Mouse (Mus musculus) gastrocnemius, adult 18-20 months (tissue): Measurements from ENCODE around the gene Aldh3b3. TPM values are rescaled to one million over a fixed set of nuclear protein-coding genes. Genes with fewer than 3 reads are reported as not detected.

Experiments
- DNase-seq: peaks from one replicate; pipeline ENCODE4 v3.0.0; 2021; ENCODE audit warnings: low spot score
- long read RNA-seq, 2 experiments: library from polyadenylated mRNA; stranded (forward); transcript quantifications; one replicate each; pipeline ENCODE4 v2.0.0; 2021
- total RNA-seq, 2 experiments: library from RNA; stranded (reverse); gene quantifications; 2 replicates each; pipeline ENCODE4 v1.2.3; 2021

The Aldh3b3 gene
- not detected for total RNA-seq
- long read RNA-seq, experiment 1: 0 reads
- long read RNA-seq, experiment 2: 0 reads

DNA sequence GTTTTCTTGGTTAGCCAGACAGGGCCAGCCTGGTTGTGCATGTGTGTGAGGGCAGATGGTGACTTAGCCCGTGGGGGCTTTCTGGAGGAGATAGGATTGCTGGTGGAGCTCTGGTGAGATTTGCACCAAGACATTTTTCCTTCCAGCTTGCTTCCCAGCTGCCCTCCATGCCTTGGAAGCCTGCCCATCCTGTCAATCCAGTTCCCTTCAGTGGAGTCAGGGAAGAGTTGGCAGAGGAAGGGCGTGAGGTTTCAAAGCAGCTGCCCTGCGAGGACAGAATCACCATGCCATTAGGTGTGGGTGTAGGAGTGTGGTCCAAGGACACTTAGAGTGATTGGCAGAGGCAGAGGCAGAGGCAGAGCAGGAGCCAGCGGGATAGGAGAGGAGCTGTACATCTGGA lies at the start of gene Aldh3b3:
Gene Aldh3b3, plus strand, starts transcription at position 176 of the 400 bp plus-strand sequence.
- DNase-seq: no peak

- no peak for DNase-seq
These were observed 48.2 kb upstream of the Aldh3b3 start for GRCm38 (mm10) chr19:3910206-3910605.

DNA sequence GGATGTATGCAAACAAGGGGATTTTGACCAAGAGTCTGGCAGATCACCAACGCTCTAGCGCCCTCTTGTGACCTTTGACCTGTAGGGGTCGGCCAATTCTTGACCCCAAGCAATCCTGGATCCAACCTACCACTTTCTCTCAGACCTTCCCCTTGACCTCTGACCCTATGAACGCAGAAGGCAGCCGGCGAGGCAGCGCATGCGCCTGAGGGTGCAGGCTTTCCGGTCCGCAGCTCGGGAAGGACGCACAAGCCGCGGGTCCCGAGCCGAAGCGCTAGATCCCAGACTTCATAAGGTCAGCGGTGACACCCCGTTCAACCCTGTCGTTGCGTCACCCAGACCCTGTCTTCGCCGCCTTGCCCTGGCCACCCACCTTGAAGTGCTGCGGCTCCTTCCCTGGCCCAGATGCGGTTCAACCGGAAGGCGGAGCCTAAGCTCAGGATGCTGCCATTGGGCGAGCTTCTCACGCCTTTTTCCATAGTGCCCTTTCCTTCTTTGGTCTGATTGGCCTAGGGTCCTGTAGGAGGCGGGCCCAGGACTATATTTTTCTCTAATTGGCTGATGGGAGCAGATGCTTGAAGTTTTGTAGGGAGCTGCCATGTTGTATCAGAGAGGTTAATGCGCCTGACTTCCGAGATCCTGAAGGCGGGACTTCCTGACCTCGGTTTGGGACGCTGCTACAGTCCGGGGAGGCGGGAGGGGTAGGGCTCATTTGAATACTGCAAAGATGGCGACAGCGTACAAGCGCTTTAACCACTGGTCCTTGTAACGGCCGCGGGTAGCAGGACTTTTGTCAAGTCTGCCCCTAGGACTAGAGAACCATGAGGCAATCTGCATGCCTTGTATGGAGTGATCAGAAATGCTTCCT lies 45.9 kb upstream of the Aldh3b3 start, which contains the start of gene Ndufs8:
Gene Ndufs8, minus strand, starts transcription at position 438 of the 868 bp plus-strand sequence.
- peak; percentile 96 for DNase-seq

DNA sequence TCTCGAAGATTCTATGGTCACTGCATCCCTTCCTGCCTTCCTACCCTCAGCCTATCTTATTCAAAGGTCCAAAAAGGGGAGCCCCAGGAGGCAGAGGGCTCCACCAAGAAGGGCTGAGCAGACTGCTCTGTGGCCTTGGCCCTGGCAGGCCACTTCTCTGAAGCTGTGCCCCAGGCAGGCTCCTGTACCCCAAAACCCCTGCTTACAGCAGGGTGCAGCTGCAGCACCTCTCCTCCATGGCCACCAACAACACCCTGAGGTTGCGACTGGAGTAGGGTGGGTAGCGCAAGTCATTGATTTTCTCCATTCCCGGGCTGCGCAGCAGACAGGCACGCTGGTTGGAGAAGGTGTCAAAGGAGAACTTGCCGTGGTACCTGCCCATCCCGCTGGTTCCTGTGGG lies 44.8 kb upstream of the Aldh3b3 start:
- no peak for DNase-seq

- no peak for DNase-seq
These were observed 43.9 kb upstream of the Aldh3b3 start for GRCm38 (mm10) chr19:3914535-3914934.

GRCm38 (mm10) chr19:3916727-3917126 lies 41.7 kb upstream of the Aldh3b3 start:
- no peak for DNase-seq

DNA sequence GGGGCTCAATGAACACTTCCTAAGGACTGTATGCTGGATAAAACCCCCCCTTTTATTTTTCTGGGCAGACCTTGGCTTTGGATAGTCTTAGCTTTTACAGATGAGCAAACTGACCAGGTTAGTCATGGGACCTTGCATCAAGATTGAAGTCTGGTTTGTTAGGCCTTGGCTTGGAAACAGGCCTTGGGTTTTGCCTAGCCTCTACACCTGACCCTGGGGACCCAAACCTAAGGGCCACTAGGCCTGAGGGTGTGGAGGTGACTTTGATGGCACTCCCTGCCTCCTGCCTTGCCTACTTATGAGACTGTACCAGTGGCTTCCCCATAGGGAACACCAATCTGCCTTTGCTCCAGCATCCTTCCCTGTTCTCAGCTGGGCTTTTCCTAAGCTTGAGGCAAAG lies 38.5 kb upstream of the Aldh3b3 start:
- no peak for DNase-seq

GRCm38 (mm10) chr19:3922661-3923371 lies 35.6 kb upstream of the Aldh3b3 start:
- no peak for DNase-seq

GRCm38 (mm10) chr19:3923586-3923985 lies 34.9 kb upstream of the Aldh3b3 start:
- no peak for DNase-seq

DNA sequence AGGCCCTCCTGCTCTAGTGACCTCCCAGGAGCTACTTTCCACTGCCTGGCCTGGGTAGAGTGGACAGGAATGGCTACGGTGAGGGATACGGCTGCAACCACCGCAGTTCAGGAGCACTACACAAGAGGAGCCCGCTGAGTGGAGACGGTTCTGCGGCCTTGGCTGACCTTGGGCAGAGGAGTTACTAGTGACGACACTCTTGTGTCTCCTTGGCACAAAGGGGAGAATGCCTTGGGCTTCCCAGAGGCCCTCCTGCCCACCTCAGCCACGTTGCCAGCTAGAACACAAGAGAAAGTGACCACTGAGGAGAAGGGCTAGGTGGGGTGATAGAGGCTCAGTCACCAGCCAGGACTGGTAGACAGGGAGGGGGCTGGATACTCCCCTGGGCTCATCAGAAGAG lies 34.3 kb upstream of the Aldh3b3 start:
- no peak for DNase-seq

GRCm38 (mm10) chr19:3924868-3925267 lies 33.6 kb upstream of the Aldh3b3 start:
- DNase-seq: no peak

GRCm38 (mm10) chr19:3925859-3926258 lies 32.6 kb upstream of the Aldh3b3 start:
- no peak for DNase-seq

DNA sequence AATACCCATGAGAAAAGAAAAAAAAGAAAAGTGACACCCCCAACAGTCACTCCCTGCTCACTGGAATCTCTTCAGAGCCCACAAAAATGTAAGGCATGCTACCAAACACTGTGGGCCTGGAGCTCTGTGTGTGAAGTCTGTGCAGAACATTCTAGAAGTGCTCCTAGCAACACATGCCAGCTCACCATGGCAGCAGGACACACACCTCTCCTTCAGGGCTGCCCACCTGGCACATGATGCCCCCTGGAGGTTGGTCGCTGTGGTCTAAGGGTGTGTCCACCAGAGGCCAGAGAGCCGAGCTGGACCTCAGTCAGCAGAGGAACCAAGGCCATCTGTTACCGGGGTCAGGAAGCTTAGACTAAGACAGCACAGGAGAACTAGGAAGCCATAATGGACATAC lies 32.2 kb upstream of the Aldh3b3 start:
- no peak for DNase-seq

- DNase-seq: no peak
These were observed 31.8 kb upstream of the Aldh3b3 start for GRCm38 (mm10) chr19:3926685-3927084.

DNA sequence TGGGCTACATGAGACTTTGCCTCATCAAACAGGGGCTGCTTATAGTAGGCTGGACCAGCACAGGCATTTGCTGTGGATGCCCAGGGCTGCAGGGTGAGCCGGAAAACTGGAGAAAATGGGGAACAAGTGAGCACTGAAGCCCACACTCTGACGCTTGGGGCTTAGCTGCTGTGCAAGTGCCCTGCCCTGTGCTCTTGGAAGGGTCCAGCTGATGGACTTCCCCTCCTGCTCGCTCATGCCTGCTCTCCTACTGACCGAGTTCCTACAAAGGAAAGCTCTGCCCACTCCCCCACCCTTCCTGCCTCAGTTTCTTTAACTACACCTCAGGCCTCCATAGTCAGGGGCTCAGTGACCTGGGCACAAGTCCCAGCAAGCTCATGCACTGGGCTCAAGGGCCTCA lies 30.5 kb upstream of the Aldh3b3 start:
- no peak for DNase-seq

DNA sequence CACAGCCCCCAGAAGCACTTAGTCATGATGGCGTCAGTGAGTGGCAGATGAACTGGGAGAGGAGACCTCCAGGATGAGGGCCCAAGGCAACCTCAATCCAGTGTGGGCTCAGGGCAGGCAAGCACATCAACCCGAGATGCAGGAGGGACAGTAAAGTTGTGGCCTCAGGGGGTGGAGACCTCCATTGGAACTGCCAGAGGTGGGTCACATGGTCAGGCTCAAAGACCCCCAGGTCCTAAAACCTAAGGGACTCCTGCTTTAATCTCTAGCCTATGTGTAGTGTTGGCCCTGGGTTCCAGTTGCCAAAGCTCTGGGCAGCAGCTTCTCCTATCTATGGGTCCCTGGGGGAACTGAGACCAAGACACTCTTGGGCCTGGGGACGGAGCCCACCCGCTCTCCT lies 29.7 kb upstream of the Aldh3b3 start:
- no peak for DNase-seq

- peak; percentile 88 for DNase-seq
These were observed 29.1 kb upstream of the Aldh3b3 start, which contains the start of gene Aldh3b1 for GRCm38 (mm10) chr19:3929211-3929941. Gene Aldh3b1, minus strand, starts transcription at chr19:3929808.

GRCm38 (mm10) chr19:3930262-3931057 lies 28.0 kb upstream of the Aldh3b3 start:
- no peak for DNase-seq

DNA sequence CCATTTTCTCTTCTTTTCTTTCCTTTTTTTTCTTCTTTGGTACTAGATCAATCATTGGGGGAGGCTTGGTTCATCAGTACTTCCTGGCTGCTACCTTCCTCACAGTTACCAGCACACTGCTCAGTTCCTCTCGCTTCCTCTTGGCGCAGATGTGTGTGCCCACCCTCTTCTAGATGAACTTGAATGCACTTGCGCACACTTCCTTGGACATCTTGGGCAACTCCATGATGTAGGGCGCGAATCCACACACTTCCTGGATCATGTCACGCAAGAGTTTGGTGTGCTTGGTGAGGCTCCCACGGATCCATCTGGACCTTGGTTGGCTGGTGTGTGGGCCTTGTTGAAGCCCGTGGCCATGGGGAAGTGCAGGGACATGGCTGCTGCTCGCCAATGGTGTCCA lies 26.7 kb upstream of the Aldh3b3 start:
- no peak for DNase-seq

GRCm38 (mm10) chr19:3935032-3935895 lies 23.2 kb upstream of the Aldh3b3 start, which contains the start of gene Unc93b1:
Gene Unc93b1, plus strand, starts transcription at chr19:3935186.
- peak; percentile 51 for DNase-seq
